Mouse (Mus musculus): ENCODE results near the gene Apex2.

- peak; percentile 44 for TF ChIP-seq EP300 (IDR thresholded peaks at IDR 0.05; ENCODE audit: low read depth)
- TF ChIP-seq CTCF (IDR thresholded peaks at IDR 0.05; ENCODE audit: low read depth), result no peak
These were observed 73.2 kb downstream of the Apex2 start for GRCm38 (mm10) chrX:150516477-150516876.

Data from liver, embryonic 14.5 days (tissue).